Mouse (Mus musculus) testis, postnatal 14 days (tissue): Measurements from ENCODE around the gene Tpst2.
A peak's percentile ranks its signal among the peaks of the same experiment; 100 is the strongest.

Experiments used
- DNase-seq: peaks from one replicate; pipeline ENCODE4 v3.0.0; 2021; ENCODE audit warnings: low spot score

Gene Tpst2

DNA sequence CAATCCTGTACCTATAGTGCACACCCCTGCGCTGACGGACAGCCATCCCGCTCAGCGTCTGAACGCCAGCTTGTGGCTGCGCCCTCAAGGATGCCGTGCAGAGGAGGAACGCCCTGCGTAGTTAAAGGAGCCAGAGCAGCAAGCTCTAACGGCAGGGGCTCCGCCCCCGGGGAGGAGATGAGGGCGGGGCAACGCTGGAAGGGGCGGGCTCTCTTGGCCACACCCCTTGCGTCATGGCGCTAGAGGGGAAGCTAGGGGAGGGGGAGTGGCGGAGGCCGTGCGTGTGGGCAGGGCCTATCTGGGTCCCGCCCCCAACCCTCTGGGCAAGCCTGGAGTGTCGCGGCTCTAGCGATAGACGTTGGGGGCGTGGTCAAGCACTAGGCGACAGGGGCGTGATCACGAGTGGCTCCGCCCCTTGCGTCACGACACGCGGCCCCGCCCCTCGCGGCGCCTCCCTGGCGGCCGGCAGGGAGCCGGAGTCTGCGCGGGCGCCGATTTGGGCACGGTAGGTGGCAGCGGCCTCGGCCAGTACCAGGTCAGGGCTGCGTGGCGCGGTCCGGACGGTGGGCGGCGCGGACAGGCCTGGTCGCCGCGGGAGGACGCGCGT, at the start of gene Tpst2:
Gene Tpst2, plus strand, starts transcription at position 425 of the 607 bp plus-strand sequence.
- DNase-seq, result peak; percentile 99

DNA sequence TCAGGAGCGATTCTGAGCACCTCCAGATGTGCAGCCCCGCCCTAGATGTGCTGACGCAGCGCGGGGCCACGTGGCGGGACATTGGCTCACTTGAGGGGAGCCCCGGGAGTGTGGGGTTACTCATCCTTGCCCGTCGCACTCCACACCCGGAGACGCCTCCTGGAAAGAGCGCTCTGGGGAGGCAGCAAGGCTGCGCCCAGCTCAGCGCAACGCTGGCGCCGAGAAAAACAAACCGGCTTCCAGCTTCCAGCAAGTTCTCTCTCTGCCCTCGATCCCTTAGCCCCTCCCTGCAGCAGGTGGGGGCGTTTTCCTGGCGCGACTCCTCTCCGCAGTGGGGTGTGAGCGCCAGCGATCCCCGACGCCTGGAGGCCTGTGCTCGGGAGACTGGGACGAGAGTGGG, 49.1 kb upstream of the Tpst2 start:
- no peak for DNase-seq

DNA sequence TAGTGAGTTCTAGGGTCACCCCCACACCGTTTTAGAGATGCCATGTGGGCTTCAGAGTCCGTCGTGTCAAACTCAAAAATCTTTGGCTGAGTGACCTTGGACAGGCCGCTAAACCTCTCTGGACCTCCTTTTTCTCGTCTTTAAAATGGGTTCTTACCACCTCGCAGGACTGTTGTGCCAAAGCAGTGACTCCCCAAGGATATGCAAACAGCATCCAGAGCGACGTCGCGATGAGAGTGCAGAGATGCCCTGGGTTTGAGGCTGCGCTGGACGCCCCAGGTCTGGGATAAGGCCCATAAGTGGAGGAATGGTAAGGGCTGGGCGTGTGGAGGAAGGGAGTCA, 48.6 kb upstream of the Tpst2 start:
- no peak for DNase-seq

DNA sequence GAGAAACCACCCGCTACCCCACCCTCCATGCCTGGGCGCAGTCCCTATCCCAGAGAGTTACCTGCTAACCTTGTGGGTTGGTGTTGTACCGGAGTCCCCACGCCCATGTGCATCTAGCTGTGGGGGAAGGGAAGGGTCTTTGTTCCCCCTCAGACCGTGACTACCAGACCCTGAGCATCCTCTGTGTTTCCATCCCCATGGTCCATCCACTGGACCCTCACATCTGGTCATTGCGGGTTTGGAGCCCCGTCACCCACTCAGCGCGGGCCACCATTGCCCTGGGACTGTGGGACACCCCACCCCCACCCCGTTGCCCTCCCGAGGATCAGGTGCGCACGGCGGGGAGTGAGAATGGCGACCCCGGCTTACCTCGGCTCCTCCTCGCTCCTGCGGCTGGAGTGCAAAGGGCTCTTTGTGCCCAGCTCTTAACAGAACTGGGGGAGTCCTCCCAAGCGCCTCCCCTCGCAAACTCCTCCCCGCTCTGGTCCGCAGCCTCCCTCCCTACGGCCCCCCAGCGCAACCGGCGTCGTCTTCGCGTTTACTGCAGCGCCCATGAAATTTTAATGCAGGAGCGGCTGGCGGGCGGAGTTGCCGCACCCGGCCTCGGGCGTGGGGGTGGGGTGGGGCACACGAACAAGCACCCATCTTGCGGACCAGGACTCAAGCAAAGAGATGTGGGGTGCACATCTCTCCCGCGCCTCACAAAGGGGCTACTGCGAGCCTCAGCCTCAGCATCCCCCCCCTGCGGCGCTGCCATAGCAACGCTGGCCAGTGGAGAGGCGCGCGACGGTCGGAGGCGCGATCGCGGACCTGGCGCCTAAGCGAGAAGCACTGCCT, 48.0 kb upstream of the Tpst2 start:
- no peak for DNase-seq

DNA sequence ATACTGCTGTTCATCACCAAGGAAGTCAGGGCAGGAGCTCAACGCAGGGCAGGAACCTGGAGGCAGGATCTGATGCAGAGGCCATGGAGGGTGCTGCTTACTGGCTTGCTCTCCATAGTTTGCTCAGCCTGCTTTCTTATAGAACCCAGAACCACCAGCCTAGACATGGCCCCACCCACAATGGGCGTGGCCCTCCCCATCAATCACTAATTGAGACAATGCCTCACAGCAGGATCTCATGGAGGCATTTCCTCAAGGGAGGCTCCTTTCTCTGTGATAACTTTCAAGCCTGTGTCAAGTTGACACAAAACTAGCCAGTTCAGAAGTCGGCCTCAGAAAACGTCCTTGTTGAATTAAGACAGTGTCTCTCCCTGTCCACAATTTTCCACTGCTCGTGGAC, 40.7 kb upstream of the Tpst2 start:
- no peak for DNase-seq

DNA sequence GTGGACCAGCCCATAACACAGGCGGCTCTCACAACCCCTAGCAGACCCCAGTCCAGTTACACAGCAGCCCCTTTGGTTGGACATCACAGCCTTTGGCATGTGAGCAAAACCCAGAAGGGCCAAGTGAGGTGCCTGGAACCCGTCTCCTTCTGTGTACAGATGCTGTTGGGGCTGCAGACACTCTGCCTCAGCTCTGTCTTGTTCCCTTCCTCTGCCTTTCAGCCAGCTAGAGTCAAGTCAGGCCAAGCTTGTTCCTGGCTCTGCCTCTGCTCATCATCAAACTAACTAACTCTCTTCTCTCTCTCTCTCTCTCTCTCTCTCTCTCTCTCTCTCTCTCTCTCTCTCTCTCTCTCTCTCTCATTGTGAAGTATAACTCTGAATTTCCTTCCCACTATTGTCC, 39.9 kb upstream of the Tpst2 start:
- no peak for DNase-seq

DNA sequence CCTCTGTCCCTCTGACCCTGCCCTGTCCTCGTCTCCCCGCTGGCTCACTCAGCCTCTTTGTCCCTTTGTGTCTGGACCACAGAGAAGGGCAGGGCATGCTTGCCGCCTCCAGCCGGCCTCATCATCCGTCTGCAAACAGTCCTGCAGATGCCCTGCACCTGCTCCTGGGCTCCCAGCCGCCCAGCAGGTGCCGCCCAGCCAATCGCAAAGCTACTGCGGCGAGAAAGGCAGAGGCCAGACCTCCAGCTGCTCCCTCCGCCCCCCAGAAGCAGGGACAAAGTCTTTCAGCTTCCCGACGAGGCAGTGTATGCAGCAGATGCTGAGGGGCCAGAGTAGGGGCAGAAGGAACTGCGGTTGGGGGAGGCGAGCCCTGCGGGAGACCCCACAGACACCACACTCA, 39.1 kb upstream of the Tpst2 start:
- no peak for DNase-seq

DNA sequence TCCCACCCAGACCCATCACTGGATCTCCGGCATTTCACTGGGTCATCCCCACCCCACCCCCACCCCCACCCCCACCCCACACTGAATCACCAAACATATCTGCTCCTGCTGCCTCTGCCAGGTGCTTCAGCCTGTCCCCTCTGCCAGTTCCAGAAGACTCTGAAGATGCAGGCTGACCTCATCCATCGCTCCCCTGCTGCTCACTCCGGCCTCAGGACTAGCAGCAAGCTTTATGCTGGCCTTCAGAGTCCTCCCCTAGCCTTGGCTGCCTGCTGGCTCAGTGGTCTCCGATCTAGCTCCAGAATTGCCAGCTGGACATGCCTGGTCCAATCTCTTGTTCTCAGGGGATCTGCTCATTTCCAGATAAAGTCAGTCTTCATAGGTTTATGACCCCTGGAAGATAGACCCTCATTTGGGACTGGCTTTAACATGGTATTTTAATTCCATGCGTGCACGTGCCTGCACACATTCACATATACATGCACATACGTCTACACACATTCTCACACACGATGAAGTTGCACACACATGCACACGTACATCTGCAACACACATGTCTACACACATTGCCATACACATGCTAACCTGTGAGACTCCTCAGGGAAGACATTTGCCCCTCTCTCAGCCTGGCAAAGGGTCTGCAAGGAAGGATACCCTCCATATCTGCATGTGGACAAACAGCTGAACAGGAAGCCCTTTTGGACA, 38.5 kb upstream of the Tpst2 start:
- no peak for DNase-seq

DNA sequence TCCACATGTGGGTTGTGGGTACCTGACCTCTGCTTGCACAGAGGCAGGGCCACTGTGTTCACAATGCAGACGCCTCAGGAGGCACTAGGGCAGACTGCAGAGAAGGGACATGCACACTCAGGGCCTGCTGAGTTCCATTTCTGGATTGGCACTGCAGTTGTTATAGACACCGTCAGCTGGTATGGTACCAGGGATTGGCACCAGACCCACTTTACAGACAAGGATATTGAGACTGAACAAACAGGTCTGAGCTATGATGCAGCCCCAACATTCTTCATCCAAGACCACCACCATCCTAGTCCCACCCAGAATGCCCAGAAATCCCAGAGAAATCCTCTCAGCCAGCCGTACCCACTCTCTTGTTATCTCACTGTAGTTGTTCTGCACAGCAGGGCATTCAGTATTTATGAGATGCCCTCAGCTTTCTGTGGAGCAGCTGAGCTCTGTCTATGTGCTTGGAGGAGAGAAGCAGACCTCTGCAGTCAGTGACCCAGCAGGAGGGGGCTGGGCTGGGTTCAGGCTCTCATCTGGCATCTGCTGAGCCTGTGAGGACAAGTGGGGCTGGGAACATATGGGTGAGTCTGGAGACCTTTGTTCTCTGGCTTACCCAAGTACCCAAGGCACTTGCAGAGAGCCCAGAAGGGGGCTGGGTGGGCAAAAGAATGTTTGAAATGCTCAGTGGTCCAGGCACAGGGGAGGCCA, 37.6 kb upstream of the Tpst2 start:
- DNase-seq, result no peak

DNA sequence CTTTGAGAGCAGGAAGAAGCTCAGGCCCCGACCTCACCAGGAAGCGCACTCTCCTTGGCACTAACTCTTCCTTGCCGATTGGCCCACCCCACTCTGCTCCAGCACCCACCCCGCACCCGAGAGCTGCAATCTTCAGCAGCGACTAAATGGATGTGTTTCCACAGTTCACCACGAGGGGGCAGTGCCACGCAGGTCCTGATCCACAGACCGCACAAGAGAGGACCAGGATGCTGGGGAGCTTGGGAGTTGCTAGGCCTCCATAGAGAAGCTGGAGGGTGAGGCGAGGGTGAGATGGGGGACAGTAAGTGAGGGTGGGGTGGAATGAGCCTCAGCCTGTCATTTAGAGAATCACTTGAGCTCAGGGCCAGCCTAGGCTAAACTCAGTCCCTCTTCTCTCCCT, 35.7 kb upstream of the Tpst2 start:
- peak; percentile 67 for DNase-seq

DNA sequence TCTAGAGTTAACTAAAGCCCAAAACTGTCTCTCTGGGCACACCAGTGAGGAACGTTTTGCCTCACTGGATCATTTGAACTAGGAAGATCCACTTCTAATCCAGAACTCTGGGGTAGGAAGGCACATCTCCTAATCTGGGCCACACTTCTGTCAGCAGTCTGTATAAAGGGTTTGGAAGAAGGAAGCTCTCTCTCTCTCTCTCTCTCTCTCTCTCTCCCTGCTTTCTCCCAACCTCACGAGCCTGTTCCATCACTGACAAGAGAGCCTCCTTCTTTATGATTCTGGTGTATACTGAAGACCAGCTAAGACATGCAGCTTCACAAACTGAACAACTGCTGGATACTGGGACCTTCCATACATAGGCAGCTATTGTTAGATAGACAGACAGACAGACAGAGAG, 34.6 kb upstream of the Tpst2 start:
- DNase-seq, result no peak

DNA sequence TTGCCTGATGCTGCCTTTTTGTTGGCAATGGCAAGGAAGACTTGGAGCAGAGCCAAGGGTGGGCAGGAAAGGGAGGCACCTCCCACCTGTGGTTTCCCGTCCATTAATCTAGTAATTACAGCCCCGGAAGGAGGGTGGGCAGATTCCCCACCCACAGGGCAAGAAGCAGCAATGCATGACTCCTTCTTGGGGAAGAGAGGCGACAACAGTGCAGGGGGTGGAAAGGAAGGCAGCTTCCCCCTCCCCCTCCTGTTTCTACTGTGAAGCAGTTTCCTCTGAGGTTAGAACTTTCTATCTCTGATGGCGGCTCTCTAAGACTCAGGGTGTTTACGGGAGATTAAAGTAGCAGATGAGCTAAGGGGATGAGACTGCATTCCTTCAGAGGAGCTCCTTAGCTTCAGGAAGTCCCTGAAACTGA, 34.1 kb upstream of the Tpst2 start:
- no peak for DNase-seq

DNA sequence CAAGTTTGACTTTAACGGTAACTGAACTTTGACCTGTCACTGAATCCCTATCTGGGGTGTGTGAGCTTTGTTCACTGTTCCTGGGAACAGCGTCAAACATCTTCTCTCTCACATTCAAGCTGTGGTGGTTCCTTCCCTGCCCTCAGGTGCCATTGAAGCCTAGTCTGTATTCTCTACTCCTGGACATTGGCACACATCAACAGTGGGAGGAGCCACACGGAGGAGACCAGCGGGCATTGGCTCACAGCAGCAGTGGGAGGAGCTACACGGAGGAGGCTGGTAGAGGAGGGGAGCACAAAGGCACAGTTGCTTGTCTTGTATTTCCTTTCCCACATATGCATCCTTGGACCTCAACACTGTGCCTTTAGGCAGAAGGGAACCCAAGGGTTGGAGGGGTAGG, 33.5 kb upstream of the Tpst2 start:
- DNase-seq, result no peak

DNA sequence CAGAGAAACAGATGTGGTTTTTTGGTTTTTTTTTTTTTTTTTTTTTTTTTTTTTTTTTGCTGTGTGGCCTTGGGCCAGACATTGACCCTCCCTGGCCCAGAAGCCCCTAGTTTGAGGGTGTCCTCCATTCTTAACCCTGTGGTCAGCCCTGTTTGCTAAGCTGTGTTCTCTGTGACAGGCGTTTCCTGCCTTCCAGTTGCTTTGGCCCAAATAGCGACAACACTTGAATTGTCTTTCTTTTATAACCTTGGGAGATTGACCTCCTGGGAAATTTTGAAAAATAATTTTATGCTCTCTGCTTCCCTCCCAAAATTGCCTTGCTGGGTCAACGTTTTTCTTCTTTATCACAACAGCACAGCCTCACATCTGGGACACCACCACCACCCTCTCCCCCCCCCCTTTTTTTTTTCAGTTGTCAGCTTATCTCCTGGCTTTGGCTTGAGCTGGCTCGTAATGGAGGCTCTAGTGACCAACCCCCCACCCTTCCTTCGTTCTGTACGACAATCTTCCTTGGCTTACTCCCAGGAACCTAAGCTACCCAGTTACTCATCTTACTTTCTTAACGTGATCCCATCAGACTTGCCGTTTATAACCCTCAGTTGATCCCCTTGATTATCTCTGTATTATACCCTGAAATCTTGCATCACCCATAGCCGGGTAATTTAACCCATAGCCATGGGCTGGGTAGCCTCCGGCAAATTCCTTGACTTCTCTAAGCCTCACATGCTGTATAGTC, 32.8 kb upstream of the Tpst2 start:
- DNase-seq, result no peak

DNA sequence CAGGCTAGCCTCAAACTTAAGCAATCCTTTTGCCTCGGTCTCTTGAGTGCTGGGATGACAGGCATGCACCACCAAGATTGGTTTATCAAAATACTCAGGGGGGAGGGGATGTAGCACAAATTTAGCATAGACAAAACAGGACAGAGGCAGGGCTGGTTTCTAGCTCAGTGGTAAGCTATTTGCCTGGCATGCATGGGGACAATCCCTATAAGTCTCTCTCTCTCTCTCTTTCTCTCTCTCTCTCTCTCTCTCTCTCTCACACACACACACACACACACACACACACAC, 32.3 kb upstream of the Tpst2 start:
- no peak for DNase-seq

DNA sequence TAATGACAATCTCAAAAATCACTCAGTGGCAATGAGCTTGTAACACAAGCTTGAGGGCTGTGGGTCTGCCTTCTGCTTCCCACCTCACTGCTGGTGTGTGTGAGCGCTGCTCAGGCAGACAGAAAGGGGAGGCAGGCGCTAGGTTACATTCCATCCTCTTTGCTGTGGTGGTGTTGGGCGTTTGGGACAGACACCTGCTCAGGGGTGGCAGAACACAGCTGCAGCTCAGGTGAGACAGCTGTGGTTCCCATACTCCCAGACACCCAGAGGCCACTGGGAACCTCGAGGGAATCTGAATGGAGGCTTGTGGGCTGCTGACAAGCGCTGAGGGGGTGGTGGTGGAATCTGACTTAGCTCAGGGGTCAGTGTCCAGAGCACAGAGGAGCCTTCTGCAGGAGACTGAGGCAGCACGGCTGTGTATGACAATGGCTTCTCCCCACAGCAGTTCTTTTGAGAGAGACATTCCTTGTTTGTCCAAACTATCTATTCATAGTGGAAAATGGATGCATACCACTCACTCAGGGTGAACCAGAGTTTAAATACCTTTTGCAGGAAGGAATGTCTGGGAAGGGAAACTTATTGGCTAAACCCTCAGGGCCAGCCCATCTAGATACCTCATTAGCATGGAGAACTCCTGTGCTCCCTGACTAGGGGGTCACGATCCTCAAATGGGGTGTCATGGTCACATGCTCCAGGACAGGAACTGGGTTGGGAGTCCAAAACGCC, 31.4 kb upstream of the Tpst2 start:
- DNase-seq, result no peak

DNA sequence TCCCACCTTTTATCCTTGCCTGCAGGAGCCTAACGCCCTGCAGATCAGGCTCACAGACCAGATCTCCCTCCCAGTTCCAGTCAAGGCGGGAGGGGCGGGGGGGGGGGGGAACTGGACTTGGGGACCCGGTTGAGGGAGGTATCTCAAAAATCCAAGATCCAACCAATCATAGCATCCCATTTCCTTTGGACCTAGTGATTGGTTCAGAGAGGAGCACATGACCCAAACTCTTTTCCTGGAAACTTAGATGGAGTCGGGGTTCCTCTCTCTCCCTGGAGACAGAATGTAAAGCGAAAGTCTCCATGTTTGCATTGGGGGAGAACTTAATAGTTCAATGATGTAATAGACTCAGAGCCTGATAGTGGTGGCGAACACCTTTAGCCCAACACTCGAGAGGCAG, 29.1 kb upstream of the Tpst2 start:
- no peak for DNase-seq

DNA sequence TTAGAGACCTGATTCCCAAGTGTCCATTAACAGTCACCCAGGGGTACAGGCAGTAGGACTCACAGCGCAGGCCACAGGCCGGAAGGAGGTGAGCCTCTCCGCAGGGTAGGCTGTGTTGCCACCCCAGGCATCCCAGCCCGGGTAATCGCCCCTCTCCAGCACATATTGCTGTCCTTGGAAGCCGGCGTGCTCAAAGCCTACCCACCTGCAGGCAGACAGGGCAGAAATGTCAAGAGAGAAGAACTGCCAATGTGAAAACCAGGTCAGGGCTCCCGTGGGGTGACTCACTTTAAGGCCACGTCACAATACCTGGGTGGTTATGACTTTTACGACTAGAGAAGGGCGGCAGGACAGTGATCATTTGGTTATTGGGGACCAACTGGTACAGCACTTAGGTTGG, 27.4 kb upstream of the Tpst2 start:
- DNase-seq, result no peak

DNA sequence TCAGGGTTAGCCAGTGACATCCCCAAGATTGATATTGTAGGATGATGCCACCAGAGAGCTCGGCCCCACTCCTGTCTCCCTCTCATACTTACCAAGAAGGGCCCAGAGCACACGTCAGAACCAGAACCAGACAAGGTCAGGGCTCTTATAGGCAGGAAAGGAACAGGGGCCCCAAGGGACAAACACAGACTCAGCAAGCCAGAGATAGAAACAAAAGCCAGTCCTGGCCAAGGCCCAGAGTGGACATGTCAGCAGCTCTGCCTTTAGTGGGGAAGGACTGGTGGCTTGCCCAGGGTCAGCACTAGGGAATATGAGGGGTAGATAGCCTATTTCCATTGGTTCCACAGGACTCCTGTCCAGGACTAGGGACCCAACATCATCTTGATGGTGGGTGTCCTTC, 24.1 kb upstream of the Tpst2 start, which contains the start of gene Cryba4:
Gene Cryba4, minus strand, starts transcription at position 119 of the 400 bp plus-strand sequence.
- DNase-seq, result no peak

DNA sequence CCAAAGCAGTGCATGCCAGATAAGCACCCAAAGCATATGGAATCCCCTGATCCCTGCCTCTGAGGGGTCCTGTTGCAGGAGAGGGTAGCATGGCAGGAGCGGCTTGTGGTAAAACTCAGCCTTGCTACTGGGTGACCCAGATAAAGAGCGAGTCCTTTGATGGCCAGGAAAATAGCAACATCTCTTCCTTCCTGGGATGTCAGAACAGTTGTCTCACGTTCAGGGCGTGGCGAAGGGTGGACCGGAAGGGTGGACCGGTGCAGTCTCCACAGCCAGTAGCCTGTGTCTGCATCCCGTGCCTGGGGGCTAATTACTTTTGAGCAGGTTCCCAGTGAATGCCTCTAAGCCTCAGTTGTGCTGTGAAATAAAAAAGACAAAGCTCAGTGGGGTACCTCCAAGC, 23.3 kb upstream of the Tpst2 start:
- DNase-seq, result no peak

DNA sequence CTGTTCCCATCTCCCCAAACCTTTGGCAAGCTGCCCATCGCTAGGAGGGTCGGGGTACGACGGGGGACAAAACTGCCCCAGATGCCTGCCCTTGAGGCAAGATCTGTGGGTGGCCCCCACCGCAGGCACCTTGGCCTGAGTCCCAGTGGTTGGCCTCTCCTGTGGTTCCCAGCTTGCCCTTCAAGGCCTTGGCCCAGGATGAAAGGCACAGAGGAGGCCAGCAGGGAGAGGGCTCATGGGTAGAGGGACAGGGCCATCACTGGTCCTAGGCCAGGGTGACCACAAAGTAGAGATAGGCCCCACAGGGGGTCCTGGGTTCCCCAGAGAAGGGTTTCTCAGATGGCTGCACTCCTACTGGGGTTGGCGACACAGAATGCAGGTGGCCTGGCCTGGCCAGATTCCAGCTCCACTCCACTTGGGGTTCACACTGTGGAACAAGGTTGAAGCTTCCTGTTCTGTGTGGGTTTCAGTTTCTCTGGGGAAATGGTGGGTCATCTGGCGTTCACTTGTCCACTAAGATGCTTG, 22.1 kb upstream of the Tpst2 start:
- peak; percentile 73 for DNase-seq
